Mouse (Mus musculus) cerebellum, postnatal 36 days (tissue): Measurements from ENCODE around the gene Eif4g1.

Experiments used
- DNase-seq, 2 experiments: peaks; one replicate each; pipeline ENCODE4 v3.0.0; 2021 to 2022; ENCODE audit warnings: mixed read lengths in 2 of 2

Eif4g1 gene

GRCm38 (mm10) chr16:20672965-20673705 lies 5.0 kb downstream of the Eif4g1 start:
- peak in 1 of 2 experiments; percentile 62 for DNase-seq

GRCm38 (mm10) chr16:20673706-20674303 lies 5.7 kb downstream of the Eif4g1 start:
- DNase-seq = no peak

DNA sequence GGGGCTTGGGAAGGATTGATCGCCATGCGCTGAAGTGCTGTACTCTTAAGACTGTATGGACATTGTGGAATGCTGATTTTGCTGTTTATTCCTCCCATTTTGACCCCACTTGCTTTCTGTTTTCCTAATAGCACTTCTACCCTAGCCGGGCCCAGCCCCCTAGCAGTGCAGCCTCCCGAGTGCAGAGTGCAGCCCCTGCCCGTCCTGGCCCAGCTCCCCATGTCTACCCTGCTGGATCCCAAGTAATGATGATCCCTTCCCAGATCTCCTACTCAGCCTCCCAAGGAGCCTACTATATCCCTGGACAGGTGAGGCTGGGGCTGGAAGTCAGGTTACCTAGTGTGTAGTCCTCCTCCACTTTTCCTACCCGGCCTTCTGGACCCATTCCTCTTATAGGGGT lies 7.1 kb downstream of the Eif4g1 start:
- no peak for DNase-seq

- DNase-seq = no peak
Measured at GRCm38 (mm10) chr16:20676702-20677101, 8.6 kb downstream of the Eif4g1 start.

- DNase-seq = no peak
Measured at GRCm38 (mm10) chr16:20677380-20677779, 9.3 kb downstream of the Eif4g1 start.

DNA sequence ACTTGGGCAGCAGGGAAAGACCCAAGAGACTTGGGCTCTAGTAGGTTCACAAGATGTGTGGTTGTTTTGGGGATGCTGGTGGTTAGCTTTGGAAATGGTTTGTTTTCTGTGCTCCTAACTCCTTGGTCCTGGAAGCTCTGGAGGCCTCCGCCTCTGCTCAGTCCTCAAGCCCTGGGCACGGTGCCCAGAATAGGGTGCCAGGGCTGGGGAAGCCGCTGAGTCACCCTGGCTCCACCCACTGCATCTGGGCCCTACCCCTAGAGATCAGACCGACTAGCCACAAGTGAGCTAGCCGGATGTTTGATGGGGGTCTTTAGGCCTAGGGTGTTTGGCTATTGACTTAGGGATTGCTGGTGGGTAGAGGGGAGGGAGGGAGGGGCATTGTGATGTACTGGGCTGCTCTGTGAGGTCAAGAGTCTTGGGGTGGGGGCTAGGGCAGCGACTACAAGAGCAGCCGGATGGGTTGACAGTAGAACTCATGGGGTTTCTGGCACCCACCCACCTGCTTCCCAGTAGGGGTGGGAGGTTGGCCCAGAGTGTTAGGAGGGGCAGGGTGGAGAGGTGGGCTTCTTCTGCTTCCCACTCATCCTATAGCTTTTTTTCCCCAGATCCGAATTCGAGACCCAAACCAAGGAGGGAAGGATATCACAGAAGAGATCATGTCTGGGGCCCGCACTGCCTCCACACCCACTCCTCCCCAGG lies 10.0 kb downstream of the Eif4g1 start:
- DNase-seq = peak; percentile 75 to 83

DNA sequence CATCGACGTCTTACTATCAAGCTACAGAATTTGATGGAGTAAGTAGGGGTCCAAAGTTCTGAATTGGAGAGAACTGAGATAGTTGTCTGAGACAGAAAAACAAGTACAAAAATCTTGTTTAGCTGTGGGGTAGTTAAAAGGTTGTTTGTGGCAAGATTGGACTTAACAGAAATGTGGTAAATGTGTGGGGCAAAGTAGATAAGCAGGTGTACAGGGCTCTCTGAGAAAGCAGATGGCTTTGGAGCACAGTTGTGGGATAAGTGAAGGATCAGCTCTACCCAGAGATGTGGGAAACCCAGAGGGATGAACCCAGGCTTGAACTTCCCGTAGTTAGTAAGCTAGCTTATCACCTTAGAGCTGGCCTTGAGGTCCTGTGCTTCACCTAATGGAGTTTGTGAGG lies 22.7 kb downstream of the Eif4g1 start:
- no peak for DNase-seq

GRCm38 (mm10) chr16:20691617-20692016 lies 23.5 kb downstream of the Eif4g1 start:
- DNase-seq = no peak

- DNase-seq = peak in 1 of 2 experiments; percentile 21
Measured at GRCm38 (mm10) chr16:20692241-20692965, 24.3 kb downstream of the Eif4g1 start.

- peak; percentile 92 to 94 for DNase-seq
Measured at GRCm38 (mm10) chr16:20693111-20693701, 25.1 kb downstream of the Eif4g1 start, which contains the start of gene Fam131a. Gene Fam131a, plus strand, starts transcription at chr16:20693241.

- DNase-seq = peak; percentile 50 to 66
Measured at GRCm38 (mm10) chr16:20694781-20695180, 26.7 kb downstream of the Eif4g1 start.

DNA sequence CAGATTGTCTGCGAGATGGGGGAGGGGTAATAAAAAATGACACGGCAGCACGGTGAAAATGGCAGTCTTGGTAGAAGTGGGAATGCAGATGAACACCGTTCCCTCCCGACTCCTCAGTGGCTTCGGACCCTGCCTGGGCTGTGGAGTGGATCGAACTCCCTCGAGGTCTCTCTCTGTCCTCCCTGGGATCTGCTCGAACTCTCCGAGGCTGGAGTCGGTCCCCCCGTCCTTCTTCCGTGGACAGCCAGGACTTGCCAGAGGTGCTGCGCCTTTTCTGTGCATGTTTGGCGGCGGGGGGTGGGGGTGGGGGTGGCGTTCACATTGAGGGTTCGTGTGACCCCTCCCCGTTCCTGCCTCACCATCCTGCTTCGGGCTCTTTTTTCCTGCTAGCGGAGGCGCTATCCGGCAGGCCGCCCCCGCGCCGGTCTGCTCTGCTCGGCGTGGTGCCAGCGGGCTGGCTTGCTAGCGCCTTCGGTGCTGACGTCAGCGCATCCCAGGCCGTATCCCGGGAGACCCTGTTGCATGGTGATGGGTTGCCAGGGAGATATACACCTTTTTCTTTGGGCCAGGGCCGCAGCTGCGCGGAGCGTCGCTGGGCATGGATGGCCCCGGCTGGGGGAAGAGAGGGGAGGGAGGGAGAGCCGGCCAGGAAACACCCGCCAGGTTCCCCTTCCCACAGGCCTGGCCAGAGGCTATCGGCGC lies 27.7 kb downstream of the Eif4g1 start:
- peak; percentile 89 to 94 for DNase-seq

- DNase-seq = no peak
Measured at GRCm38 (mm10) chr16:20699266-20699665, 31.2 kb downstream of the Eif4g1 start.

GRCm38 (mm10) chr16:20700036-20700435 lies 31.9 kb downstream of the Eif4g1 start:
- DNase-seq = peak; percentile 69 to 70

DNA sequence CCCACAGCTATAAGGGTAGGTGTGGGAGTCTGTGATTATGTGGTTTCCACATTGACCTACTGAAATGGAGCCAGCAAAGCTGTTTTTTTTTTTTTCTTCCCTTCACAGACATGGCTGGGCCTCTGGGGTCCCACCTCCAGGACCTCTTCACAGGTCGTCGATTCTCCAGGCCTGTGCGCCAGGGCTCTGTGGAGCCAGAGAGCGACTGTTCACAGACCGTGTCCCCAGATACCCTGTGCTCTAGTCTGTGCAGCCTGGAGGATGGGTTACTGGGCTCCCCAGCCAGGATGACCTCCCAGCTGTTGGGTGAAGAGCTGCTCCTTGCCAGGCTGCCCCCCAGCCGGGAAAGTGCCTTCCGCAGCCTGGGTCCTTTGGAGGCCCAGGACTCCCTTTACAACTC lies 33.2 kb downstream of the Eif4g1 start:
- DNase-seq = no peak

- DNase-seq = no peak
Measured at GRCm38 (mm10) chr16:20701729-20702521, 33.8 kb downstream of the Eif4g1 start.

GRCm38 (mm10) chr16:20702522-20702893 lies 34.4 kb downstream of the Eif4g1 start:
- DNase-seq = peak; percentile 58 to 65

GRCm38 (mm10) chr16:20703071-20703470 lies 35.0 kb downstream of the Eif4g1 start:
- DNase-seq = no peak

- no peak for DNase-seq
Measured at GRCm38 (mm10) chr16:20703699-20704400, 35.7 kb downstream of the Eif4g1 start.

- peak in 1 of 2 experiments; percentile 52 for DNase-seq
Measured at GRCm38 (mm10) chr16:20705786-20706185, 37.7 kb downstream of the Eif4g1 start.
